Mouse (Mus musculus) heart, postnatal 0 days (tissue): ENCODE data around the gene Asb1. TPM values are rescaled to one million over a fixed set of nuclear protein-coding genes. Genes with fewer than 3 reads are reported as not detected.
A peak's percentile ranks its signal among the peaks of the same experiment; 100 is the strongest.

Experiments
- ATAC-seq: fragments of 200-750 bp; cut with Nextera tagmentation; 2 replicates; pipeline ENCODE4 v1.8.0; 2017; ENCODE audit warnings: low read depth, moderate number of reproducible peaks, moderate library complexity; ENCODE audit not compliant: insufficient read depth
- DNase-seq: peaks from one replicate; pipeline ENCODE4 v3.0.0-alpha.2; 2016; ENCODE audit warnings: low spot score
- H3K27ac ChIP-seq: fragments of 300-500 bp; sonication (generic); 2 replicates; pipeline ENCODE4 v1.5.1; 2014; ENCODE audit warnings: low read depth, mild to moderate bottlenecking
- H3K27me3 ChIP-seq: fragments of 300-500 bp; sonication (generic); 2 replicates; pipeline ENCODE4 v1.6.1; 2014; ENCODE audit warnings: low read length, mixed read lengths; ENCODE audit not compliant: control insufficient read depth, insufficient read depth
- H3K36me3 ChIP-seq: fragments of 300-500 bp; sonication (generic); replicated peaks from 2 replicates; pipeline ENCODE4 v1.6.1; 2014; ENCODE audit warnings: low read length, mixed read lengths; ENCODE audit not compliant: control insufficient read depth, insufficient read depth
- H3K4me1 ChIP-seq: fragments of 300-500 bp; sonication (generic); 2 replicates; pipeline ENCODE4 v1.6.1; 2014; ENCODE audit warnings: antibody characterized with exemption; ENCODE audit not compliant: control insufficient read depth, insufficient read depth
- H3K4me2 ChIP-seq: fragments of 300-500 bp; sonication (generic); 2 replicates; pipeline ENCODE4 v1.6.1; 2014; ENCODE audit warnings: low read depth, mild to moderate bottlenecking, low read length, moderate library complexity
- H3K4me3 ChIP-seq: fragments of 300-500 bp; sonication (generic); 2 replicates; pipeline ENCODE4 v1.5.1; 2014; ENCODE audit warnings: low read depth, low read length
- H3K9ac ChIP-seq: fragments of 300-500 bp; sonication (generic); replicated peaks from 2 replicates; pipeline ENCODE4 v1.6.1; 2014; ENCODE audit warnings: low read depth, low read length, mixed read lengths
- H3K9me3 ChIP-seq: fragments of 300-500 bp; sonication (generic); replicated peaks from 2 replicates; pipeline ENCODE4 v1.6.1; 2016; ENCODE audit warnings: low read length; ENCODE audit not compliant: control insufficient read depth
- CTCF ChIP-seq: IDR thresholded peaks from 2 replicates; pipeline ENCODE4 v1.5.1; 2016; ENCODE audit warnings: antibody characterized with exemption, control low read depth, low read depth
- EP300 ChIP-seq: IDR thresholded peaks from 2 replicates; pipeline ENCODE4 v1.6.1; 2016; ENCODE audit warnings: antibody characterized with exemption, low read depth
- WGBS: fragments of 180-500 bp; shearing (Covaris S2); extraction: QIAGEN DNeasy Blood & Tissue Kit; methylation state at CpG from one replicate; pipeline ENCODE4 v1.1.7; 2014; 5-methylcytosine and 5-hydroxymethylcytosine counted together
- polyA plus RNA-seq: library from polyadenylated mRNA; unstranded; fragments of >200 nt; fragmentation: Nextera tagmentation; extraction: Ambion mirVana; gene quantifications from 2 replicates; pipeline ENCODE4 v1.2.1, GENCODE M21; 2015
- total RNA-seq: library from RNA; depleted of rRNA; stranded (reverse); fragments of >200 nt; gene quantifications from 2 replicates; pipeline ENCODE4 v1.2.3, GENCODE M21; 2014; ENCODE audit warnings: low replicate concordance

Asb1 gene
- total and polyA plus RNA-seq, 2 experiments from 2014 or later: 4.6 to 19.0 TPM

- ATAC-seq: no peak
- 85% methylated on average over 9 of the region's 9 CpGs for WGBS
- no peak for DNase-seq
- H3K4me2 ChIP-seq: no peak overlapping the region
- H3K9ac ChIP-seq: no peak overlapping the region
- no peak overlapping the region for H3K27ac ChIP-seq
- H3K4me1 ChIP-seq: no peaks in the 10 kb centered on the region
- peaks cover 12% of the 10 kb centered on the region for H3K36me3 ChIP-seq
- no peaks in the 10 kb centered on the region for H3K27me3 ChIP-seq
- no peak overlapping the region for H3K4me3 ChIP-seq
- no peaks in the 10 kb centered on the region for H3K9me3 ChIP-seq
- no peak for TF ChIP-seq CTCF
- no peak for TF ChIP-seq EP300
Observed at GRCm38 (mm10) chr1:91530166-91530565, 10.2 kb upstream of the Asb1 start.

DNA sequence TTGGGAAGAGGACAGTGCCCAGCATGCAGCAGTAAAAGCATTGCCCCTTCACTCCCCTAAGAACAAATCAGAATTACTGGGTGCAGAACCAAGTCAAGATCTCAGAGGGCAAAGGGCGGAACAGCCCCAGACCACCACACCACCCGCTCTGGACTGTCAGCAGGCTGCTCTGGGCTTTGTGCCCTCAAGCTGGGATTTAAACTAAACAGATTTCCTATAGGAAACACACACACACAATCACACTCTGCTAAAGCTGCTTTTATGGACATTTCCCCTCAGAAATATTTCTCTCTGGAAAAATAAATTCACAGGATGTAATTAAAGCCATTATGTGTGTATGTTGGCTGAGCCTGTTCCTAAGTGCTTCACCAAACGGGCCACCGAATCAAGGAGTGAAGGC is 8.1 kb upstream of the Asb1 start:
- 0 out of 2 replicates have a peak, but pooled peaks cover 4% of the 10 kb centered on the region for H3K27me3 ChIP-seq
- H3K4me3 ChIP-seq: no peak overlapping the region
- no peaks in the 10 kb centered on the region for H3K9me3 ChIP-seq
- H3K36me3 ChIP-seq: peaks cover 10% of the 10 kb centered on the region
- TF ChIP-seq CTCF (no peak), EP300 (no peak)
- ATAC-seq (no peak), DNase-seq (no peak)
- 71% methylated on average over 4 of the region's 4 CpGs for WGBS
- H3K27ac ChIP-seq: no peak overlapping the region
- H3K4me2 ChIP-seq: no peak overlapping the region
- no peaks in the 10 kb centered on the region for H3K4me1 ChIP-seq
- H3K9ac ChIP-seq: no peak overlapping the region

GRCm38 (mm10) chr1:91532892-91533291 is 7.5 kb upstream of the Asb1 start:
- no peaks in the 10 kb centered on the region for H3K4me1 ChIP-seq
- H3K36me3 ChIP-seq: peaks cover 4% of the 10 kb centered on the region
- no peak for TF ChIP-seq EP300
- TF ChIP-seq CTCF: no peak
- WGBS: 76% methylated on average over 5 of the region's 5 CpGs
- ATAC-seq (no peak), DNase-seq (no peak)
- H3K9ac ChIP-seq: no peak overlapping the region
- no peak overlapping the region for H3K27ac ChIP-seq
- H3K27me3 ChIP-seq: 0 out of 2 replicates have a peak, but pooled peaks cover 6% of the 10 kb centered on the region
- no peak overlapping the region for H3K4me3 ChIP-seq
- H3K9me3 ChIP-seq: no peaks in the 10 kb centered on the region
- H3K4me2 ChIP-seq: no peak overlapping the region

DNA sequence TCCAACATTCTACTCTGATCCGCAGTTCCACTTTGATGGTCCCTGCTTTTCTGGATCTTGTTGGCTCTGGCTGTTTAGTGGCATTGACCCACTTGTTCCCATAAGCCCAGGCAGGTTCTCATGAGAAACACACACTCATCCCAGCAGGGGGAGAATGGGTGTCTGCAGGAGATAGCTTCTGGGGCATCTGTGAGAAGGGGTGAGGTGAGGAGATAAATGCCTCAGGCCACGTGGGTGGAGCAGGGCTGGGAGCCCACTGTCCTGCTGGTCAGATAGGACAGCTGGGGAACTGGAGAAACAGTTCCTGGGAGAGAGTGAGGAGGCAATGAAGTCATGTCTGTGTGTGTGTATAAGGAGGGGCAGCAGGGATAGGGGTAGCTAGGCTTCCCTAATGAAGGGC is 6.9 kb upstream of the Asb1 start:
- WGBS: 49% methylated on average over 2 of the region's 2 CpGs
- H3K4me2 ChIP-seq: no peak overlapping the region
- DNase-seq (no peak), ATAC-seq (peak; percentile 49; the same call in 1 of the 2 replicates)
- no peak overlapping the region for H3K27ac ChIP-seq
- H3K9me3 ChIP-seq: no peaks in the 10 kb centered on the region
- no peak for TF ChIP-seq CTCF
- TF ChIP-seq EP300: no peak
- no peaks in the 10 kb centered on the region for H3K4me1 ChIP-seq
- no peak overlapping the region for H3K9ac ChIP-seq
- H3K27me3 ChIP-seq: 0 out of 2 replicates have a peak, but pooled peaks cover 7% of the 10 kb centered on the region
- no peak overlapping the region for H3K4me3 ChIP-seq
- H3K36me3 ChIP-seq: no peaks in the 10 kb centered on the region

DNA sequence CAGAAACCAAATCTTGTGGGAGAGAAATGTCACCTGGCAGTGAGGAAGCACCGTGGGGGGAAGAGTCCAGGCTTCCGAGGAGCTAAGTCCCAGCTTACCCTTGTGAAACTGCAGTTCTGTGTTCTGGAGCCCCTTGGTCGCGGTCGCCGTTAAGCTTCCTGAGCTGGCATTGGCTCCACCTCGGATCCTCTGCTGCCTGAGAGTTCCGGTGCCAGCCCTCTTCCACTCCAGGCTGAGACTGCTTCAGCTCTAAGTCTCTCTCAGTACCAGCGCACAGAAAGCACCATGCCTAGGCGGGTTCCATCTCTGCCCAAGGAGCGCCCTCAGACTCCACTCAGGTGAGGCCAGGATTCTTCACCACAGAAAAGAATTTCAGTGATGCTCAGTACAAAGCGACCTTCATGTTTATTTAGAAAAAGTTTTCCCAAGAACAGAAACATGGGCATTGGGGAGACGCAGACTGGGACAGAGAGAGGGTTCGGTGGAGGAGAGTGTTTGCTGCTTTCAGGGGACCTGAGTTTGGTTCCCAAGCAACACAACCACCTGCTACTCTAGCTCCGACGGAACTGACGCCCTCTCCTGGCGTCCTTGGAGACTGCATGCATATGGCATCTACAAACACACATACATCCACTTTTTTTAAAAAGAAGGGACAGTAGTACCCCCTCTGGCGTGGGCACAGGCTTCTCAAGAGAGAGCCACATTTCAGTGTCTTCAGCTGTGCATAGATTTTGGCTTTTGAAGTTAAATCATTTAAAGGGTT is 6.2 kb upstream of the Asb1 start:
- H3K4me1 ChIP-seq: no peaks in the 10 kb centered on the region
- DNase-seq (no peak), ATAC-seq (no peak)
- no peaks in the 10 kb centered on the region for H3K9me3 ChIP-seq
- WGBS: 70% methylated on average over 19 of the region's 19 CpGs
- H3K4me3 ChIP-seq: no peak overlapping the region
- H3K4me2 ChIP-seq: no peak overlapping the region
- H3K36me3 ChIP-seq: no peaks in the 10 kb centered on the region
- no peak overlapping the region for H3K9ac ChIP-seq
- TF ChIP-seq CTCF (no peak), EP300 (no peak)
- H3K27ac ChIP-seq: no peak overlapping the region
- H3K27me3 ChIP-seq: peaks cover 13% of the 10 kb centered on the region; the same call in 1 of the 2 replicates
